Mouse (Mus musculus) MEL (cell line): ENCODE measurements at regions not wholly inside any gene's neighbourhood (a gene's known extent, or its start where the extent isn't known, plus 50 kb on each side); places are given as distances from the start of the nearest gene placed in this dataset.

ENCODE experiments used
- DNase-seq: peaks from one replicate; pipeline ENCODE4 v3.0.0; 2011; ENCODE audit warnings: low read depth, low spot score
- H3K27ac ChIP-seq: 2 replicates; pipeline ENCODE4 v1.5.1; 2012; ENCODE audit warnings: low read depth, mild to moderate bottlenecking, control low read depth, low read length, moderate library complexity; ENCODE audit not compliant: control insufficient read depth
- H3K27me3 ChIP-seq, 2 experiments: fragments of 150-350 bp in 1 of 2; sonication (generic) in 1 of 2; 2 replicates each; pipeline ENCODE4 v1.6.1; 2012; ENCODE audit warnings: low read length in 2 of 2, mild to moderate bottlenecking in 2 of 2, improper control_type of control experiment in 1 of 2, moderate library complexity in 1 of 2; ENCODE audit not compliant: insufficient read depth in 2 of 2, control insufficient read depth in 1 of 2
- H3K36me3 ChIP-seq, 2 experiments: 2 replicates each; pipeline ENCODE4 v1.6.1; 2012 to 2014; ENCODE audit warnings: low read length in 2 of 2, improper control_type of control experiment in 1 of 2, inconsistent platforms in 1 of 2, mild to moderate bottlenecking in 1 of 2; ENCODE audit not compliant: insufficient read depth in 2 of 2, control insufficient read depth in 1 of 2
- H3K4me1 ChIP-seq, 2 experiments: fragments of 150-350 bp in 1 of 2; sonication (generic) in 1 of 2; 2 replicates each; pipeline ENCODE4 v1.6.1; 2012; ENCODE audit warnings: low read length in 2 of 2, improper control_type of control experiment in 1 of 2, mild to moderate bottlenecking in 1 of 2; ENCODE audit not compliant: insufficient read depth in 2 of 2, control insufficient read depth in 1 of 2
- H3K4me3 ChIP-seq, 2 experiments: fragments of 150-350 bp in 1 of 2; sonication (generic) in 1 of 2; 2 replicates each; pipeline ENCODE4 v1.5.1; 2012; ENCODE audit warnings: low read depth in 2 of 2, low read length in 2 of 2, mild to moderate bottlenecking in 2 of 2, moderate library complexity in 2 of 2, control low read depth in 1 of 2, improper control_type of control experiment in 1 of 2; ENCODE audit not compliant: control insufficient read depth in 1 of 2, insufficient read depth in 1 of 2
- H3K79me2 ChIP-seq: 2 replicates; pipeline ENCODE4 v1.6.1; 2012; ENCODE audit warnings: mild to moderate bottlenecking, low read length, moderate library complexity; ENCODE audit not compliant: control insufficient read depth, poor library complexity, insufficient read depth
- H3K9ac ChIP-seq: 2 replicates; pipeline ENCODE4 v1.6.1; 2012; ENCODE audit warnings: low read depth, mild to moderate bottlenecking, control low read depth, low read length, moderate library complexity; ENCODE audit not compliant: control insufficient read depth, poor library complexity, severe bottlenecking
- H3K9me3 ChIP-seq: fragments of 150-350 bp; sonication (generic); replicated peaks from 2 replicates; pipeline ENCODE4 v1.6.1; 2012; ENCODE audit warnings: mild to moderate bottlenecking, low read length, improper control_type of control experiment, moderate library complexity; ENCODE audit not compliant: insufficient read depth
- CTCF ChIP-seq, 3 experiments: IDR thresholded peaks in 2 of 3; conservative IDR thresholded peaks in 1 of 3; 2 replicates each; pipeline ENCODE4 v1.5.1; 2011 to 2012; ENCODE audit warnings: low read length in 3 of 3, low read depth in 2 of 3, mild to moderate bottlenecking in 2 of 3, improper control_type of control experiment in 1 of 3, inconsistent platforms in 1 of 3, mixed read lengths in 1 of 3, moderate library complexity in 1 of 3; ENCODE audit not compliant: control insufficient read depth in 1 of 3, insufficient read depth in 1 of 3, poor library complexity in 1 of 3, severe bottlenecking in 1 of 3
- ELF1 ChIP-seq: IDR thresholded peaks from 2 replicates; pipeline ENCODE4 v1.6.1; 2014; ENCODE audit warnings: low read depth, mild to moderate bottlenecking, inconsistent platforms, low read length, improper control_type of control experiment, moderate library complexity
- EP300 ChIP-seq, 2 experiments: IDR thresholded peaks; 2 replicates each; pipeline ENCODE4 v1.6.1; 2011; ENCODE audit warnings: improper control_type of control experiment in 2 of 2, low read length in 2 of 2, low read depth in 1 of 2, mild to moderate bottlenecking in 1 of 2
- HCFC1 ChIP-seq: IDR thresholded peaks from 2 replicates; pipeline ENCODE4 v1.6.1; 2012; ENCODE audit warnings: low read depth, mild to moderate bottlenecking, inconsistent platforms, low read length, improper control_type of control experiment, moderate library complexity
- MAFK ChIP-seq: IDR thresholded peaks from 2 replicates; pipeline ENCODE4 v1.6.1; 2011; ENCODE audit warnings: low read depth, mild to moderate bottlenecking, low read length, improper control_type of control experiment, borderline replicate concordance
- MAX ChIP-seq: IDR thresholded peaks from 2 replicates; pipeline ENCODE4 v1.6.1; 2011; ENCODE audit warnings: low read length, improper control_type of control experiment
- MAZ ChIP-seq: IDR thresholded peaks from 2 replicates; pipeline ENCODE4 v1.6.1; 2012; ENCODE audit warnings: low read depth, mild to moderate bottlenecking, inconsistent platforms, low read length, improper control_type of control experiment
- MEF2A ChIP-seq: IDR thresholded peaks from 2 replicates; pipeline ENCODE4 v1.6.1; 2014; ENCODE audit warnings: low read depth, mild to moderate bottlenecking, inconsistent platforms, low read length, improper control_type of control experiment; ENCODE audit not compliant: poor library complexity, insufficient replicate concordance, severe bottlenecking; ENCODE audit errors: extremely low read depth
- MXI1 ChIP-seq: IDR thresholded peaks from 2 replicates; pipeline ENCODE4 v1.6.1; 2011; ENCODE audit warnings: mild to moderate bottlenecking, low read depth, low read length, improper control_type of control experiment
- MYB ChIP-seq: IDR thresholded peaks from 2 replicates; pipeline ENCODE4 v1.6.1; 2011; ENCODE audit warnings: mild to moderate bottlenecking, low read depth, low read length, improper control_type of control experiment
- MYC ChIP-seq: IDR thresholded peaks from 2 replicates; pipeline ENCODE4 v1.6.1; 2011; ENCODE audit warnings: low read depth, mild to moderate bottlenecking, low read length, improper control_type of control experiment, moderate library complexity
- NRF1 ChIP-seq: IDR thresholded peaks from 2 replicates; pipeline ENCODE4 v1.6.1; 2014; ENCODE audit warnings: low read depth, mild to moderate bottlenecking, inconsistent platforms, low read length, improper control_type of control experiment, moderate library complexity; ENCODE audit not compliant: poor library complexity, insufficient read depth, severe bottlenecking
- POLR2AphosphoS5 ChIP-seq: IDR thresholded peaks from 2 replicates; pipeline ENCODE4 v1.6.1; 2012; ENCODE audit warnings: low read depth, borderline replicate concordance, mild to moderate bottlenecking, inconsistent platforms, low read length, moderate library complexity, mixed read lengths
- RCOR1 ChIP-seq: IDR thresholded peaks from 2 replicates; pipeline ENCODE4 v1.6.1; 2012; ENCODE audit warnings: low read depth, mild to moderate bottlenecking, inconsistent platforms, low read length, improper control_type of control experiment
- TAL1 ChIP-seq: IDR thresholded peaks from 2 replicates; pipeline ENCODE4 v1.6.1; 2012; ENCODE audit warnings: mild to moderate bottlenecking, inconsistent platforms, low read length, moderate library complexity, mixed read lengths
- USF1 ChIP-seq: IDR thresholded peaks from 2 replicates; pipeline ENCODE4 v1.6.1; 2014; ENCODE audit warnings: low read depth, mild to moderate bottlenecking, inconsistent platforms, low read length, improper control_type of control experiment, moderate library complexity
- ZKSCAN1 ChIP-seq: IDR thresholded peaks from 2 replicates; pipeline ENCODE4 v1.6.1; 2012; ENCODE audit warnings: low read depth, mild to moderate bottlenecking, inconsistent platforms, low read length, improper control_type of control experiment, moderate library complexity
- ZMIZ1 ChIP-seq: IDR thresholded peaks from 2 replicates; pipeline ENCODE4 v1.6.1; 2012; ENCODE audit warnings: low read depth, mild to moderate bottlenecking, inconsistent platforms, low read length, improper control_type of control experiment, moderate library complexity
- ZNF384 ChIP-seq: IDR thresholded peaks from 2 replicates; pipeline ENCODE4 v1.6.1; 2012; ENCODE audit warnings: low read depth, mild to moderate bottlenecking, inconsistent platforms, low read length, improper control_type of control experiment

DNA sequence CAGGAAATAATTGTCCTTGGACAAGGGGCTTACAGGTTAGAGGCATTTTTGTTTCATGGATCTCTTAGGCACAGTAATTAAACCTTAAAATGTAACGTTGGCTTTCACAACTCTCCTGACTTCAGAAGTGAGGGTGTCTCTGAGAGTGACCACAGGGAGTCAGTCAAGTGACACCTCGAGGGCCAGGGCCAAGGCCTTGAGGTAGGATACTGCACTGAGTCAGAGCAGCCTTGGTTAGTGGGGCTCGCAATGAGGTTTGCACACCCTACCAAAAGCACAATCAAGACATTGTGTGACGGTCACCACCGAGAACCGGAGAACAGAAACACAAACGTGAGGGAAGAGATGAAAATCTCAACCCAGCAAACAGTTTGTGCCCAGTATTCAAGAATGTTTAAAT is 71.7 kb downstream of the Avpr1a start:
- Histone ChIP-seq H3K9ac (no peak overlapping the region), H3K4me1 (no peaks in the 10 kb centered on the region), H3K4me3 (no peak overlapping the region), H3K79me2 (no peaks in the 10 kb centered on the region), H3K9me3 (no peaks in the 10 kb centered on the region), H3K36me3 (no peaks in the 10 kb centered on the region), H3K27me3 (no peaks in the 10 kb centered on the region), H3K27ac (no peak overlapping the region)
- TF ChIP-seq ZMIZ1 (no peak), MXI1 (no peak), MAZ (no peak), ELF1 (no peak), POLR2AphosphoS5 (no peak), ZKSCAN1 (no peak), USF1 (no peak), HCFC1 (no peak), RCOR1 (no peak), TAL1 (no peak), CTCF (IDR thresholded peaks at IDR 0.05 in 2 of 3, conservative IDR thresholded peaks at IDR 0.05 in 1 of 3; ENCODE audit: control insufficient read depth in 1 of 3, insufficient read depth in 1 of 3, low read depth in 2 of 3, low read length in 3 of 3, poor library complexity in 1 of 3, severe bottlenecking in 1 of 3) (no peak), MAX (no peak), MEF2A (no peak), ZNF384 (no peak), EP300 (IDR thresholded peaks at IDR 0.05; ENCODE audit: low read depth in 1 of 2, low read length in 2 of 2) (no peak), NRF1 (no peak), MYB (no peak), MAFK (no peak), MYC (no peak)
- DNase-seq, result no peak

DNA sequence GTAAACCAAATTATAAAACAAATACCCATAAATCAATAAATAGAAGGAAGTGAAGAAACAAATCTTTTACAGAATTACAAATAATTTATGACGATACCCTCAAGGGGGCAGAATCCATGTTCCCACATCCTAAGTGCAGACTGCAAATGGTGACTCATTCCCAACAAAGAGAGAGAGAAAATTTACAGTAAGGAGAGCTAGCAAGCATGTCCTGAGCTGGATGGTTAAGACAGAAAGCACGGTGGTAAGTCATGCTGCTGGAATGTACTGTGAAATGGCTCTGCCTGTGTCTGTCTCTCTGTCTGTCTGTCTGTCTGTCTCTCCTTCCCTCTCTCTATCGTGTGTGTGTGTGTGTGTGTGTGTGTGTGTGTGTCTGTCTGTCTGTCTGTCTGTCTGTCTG is 74.3 kb downstream of the Avpr1a start:
- Histone ChIP-seq H3K4me1 (no peaks in the 10 kb centered on the region), H3K36me3 (no peaks in the 10 kb centered on the region)

More for the DNA sequence above, 74.3 kb downstream of the Avpr1a start:
- DNase-seq, result no peak
- no peaks in the 10 kb centered on the region for H3K9me3 ChIP-seq
- no peak for TF ChIP-seq NRF1
- TF ChIP-seq, all 39 proteins: peak for 0
- Histone ChIP-seq H3K27ac (no peak overlapping the region), H3K27me3 (no peaks in the 10 kb centered on the region), H3K79me2 (no peaks in the 10 kb centered on the region), H3K4me3 (no peak overlapping the region), H3K9ac (no peak overlapping the region)
